37 mouse cellular contexts compared by ENCODE assay signal in genomic region chr16:37951171-37951570, GRCm38 (mm10). TPM values are rescaled to one million over a fixed set of nuclear protein-coding genes. Genes with fewer than 3 reads are reported as not detected.
"Had no signal": no experiment of that assay in that cellular context is flagged by ENCODE, and none has a peak within 500 bp of the region (broad histone marks: within the 10 kb centered on the region; RNA-seq: fewer than 3 reads in every experiment).

No protein-coding gene starts in this region.

- H3K9me3 ChIP-seq: limb, embryonic 10.5 days; limb, embryonic 12.5 days; limb, embryonic 13.5 days; limb, embryonic 15.5 days; liver, embryonic 12.5 days; liver, embryonic 13.5 days; liver, embryonic 15.5 days; lung, embryonic 15.5 days; megakaryocyte, embryonic 14.5 days; midbrain, embryonic 12.5 days; midbrain, embryonic 13.5 days; midbrain, embryonic 15.5 days; neural tube, embryonic 12.5 days had no signal

- H3K36me3 ChIP-seq: limb, embryonic 10.5 days; limb, embryonic 12.5 days; limb, embryonic 13.5 days; limb, embryonic 15.5 days; liver, embryonic 12.5 days; liver, embryonic 13.5 days; liver, embryonic 15.5 days; lung, embryonic 15.5 days; midbrain, embryonic 12.5 days; midbrain, embryonic 15.5 days; neural tube, embryonic 12.5 days had no signal

- H3K4me1 ChIP-seq: liver, embryonic 12.5 days; liver, embryonic 15.5 days had no signal

- DNase-seq: left cerebral cortex, postnatal 4 days; liver; liver, embryonic 13.5 days; liver, postnatal 0 days; lung, adult 18-20 months; lung, adult 2 months; lung, embryonic 14.5 days; lung, postnatal 10 days; lung, postnatal 14 days; lung, postnatal 36 days; lung, postnatal 4 days; midbrain, embryonic 14.5 days had no signal

- H3K27ac ChIP-seq: left cerebral cortex, adult 2 months; limb, embryonic 10.5 days; limb, embryonic 12.5 days; limb, embryonic 13.5 days; limb, embryonic 15.5 days; liver, embryonic 12.5 days; liver, embryonic 13.5 days; liver, embryonic 14.5 days; liver, embryonic 15.5 days; lung, embryonic 15.5 days; macrophage; midbrain, embryonic 12.5 days; midbrain, embryonic 13.5 days; midbrain, embryonic 15.5 days; neural tube, embryonic 12.5 days had no signal

- H3K27me3 ChIP-seq: limb, embryonic 12.5 days; limb, embryonic 13.5 days; limb, embryonic 15.5 days; liver, embryonic 12.5 days; liver, embryonic 13.5 days; liver, embryonic 15.5 days; lung, embryonic 15.5 days; midbrain, embryonic 13.5 days; midbrain, embryonic 15.5 days; neural tube, embryonic 12.5 days had no signal

- ATAC-seq: liver, embryonic 12.5 days; liver, postnatal 0 days; lung, postnatal 0 days; midbrain, embryonic 13.5 days; midbrain, embryonic 15.5 days; midbrain, embryonic 16.5 days had no signal

- H3K4me2 ChIP-seq: limb, embryonic 12.5 days; limb, embryonic 13.5 days; limb, embryonic 15.5 days; liver, embryonic 11.5 days; liver, embryonic 12.5 days; liver, embryonic 13.5 days; liver, embryonic 15.5 days; lung, embryonic 14.5 days; lung, embryonic 15.5 days; midbrain, embryonic 12.5 days; midbrain, embryonic 13.5 days; midbrain, embryonic 15.5 days; neural tube, embryonic 12.5 days had no signal

- H3K9ac ChIP-seq: limb, embryonic 12.5 days; limb, embryonic 13.5 days; limb, embryonic 15.5 days; liver, embryonic 12.5 days; liver, embryonic 13.5 days; liver, embryonic 14.5 days; liver, embryonic 15.5 days; liver, postnatal 0 days; lung, embryonic 14.5 days; lung, embryonic 15.5 days; midbrain, embryonic 12.5 days; midbrain, embryonic 13.5 days; midbrain, embryonic 15.5 days; neural tube, embryonic 12.5 days had no signal

- H3K4me3 ChIP-seq: left cerebral cortex, adult 2 months; limb, embryonic 10.5 days; limb, embryonic 12.5 days; limb, embryonic 13.5 days; limb, embryonic 15.5 days; liver, embryonic 12.5 days; liver, embryonic 13.5 days; liver, embryonic 15.5 days; lung, embryonic 15.5 days; megakaryocyte, embryonic 14.5 days; midbrain, embryonic 12.5 days; midbrain, embryonic 13.5 days; midbrain, embryonic 15.5 days; myocyte; neural tube, embryonic 12.5 days had no signal

RNA-seq across cellular contexts. Expression of gene Gpr156, which starts 34.9 kb away (rescaled TPM):
- total RNA-seq: liver, adult 2 months; megakaryocyte progenitor cell, adult 5-6 weeks; megakaryocyte, adult 5-6 weeks; megakaryocyte-erythroid progenitor cell, adult 5-6 weeks; monocyte, adult 5-6 weeks had no signal
- polyA plus RNA-seq: liver, adult 2 months; liver, embryonic 11.5 days; liver, embryonic 12.5 days; liver, embryonic 15.5 days; liver, embryonic 16.5 days; macrophage had no signal
